Comparison of ENCODE assay signal across 8 mouse cellular contexts in genomic region chr7:80114451-80115223, GRCm38 (mm10). TPM values are rescaled to one million over a fixed set of nuclear protein-coding genes. Genes with fewer than 3 reads are reported as not detected.
DNase-seq lines count a peak whose midpoint lies in the region; ATAC-seq and TF ChIP-seq lines count a peak whose summit lies in the region.

No protein-coding gene starts in this region.

- H3K4me3 ChIP-seq in embryonic facial prominence, embryonic 12.5 days, result peak overlapping the region; percentile 75
- H3K4me3 ChIP-seq in limb, embryonic 14.5 days (replicated peaks; ENCODE audit: low read length), result peak overlapping the region; percentile 99
- H3K4me3 ChIP-seq in midbrain, embryonic 13.5 days (replicated peaks), result peak overlapping the region; percentile 80
- peak overlapping the region; percentile 92 for H3K4me3 ChIP-seq in stomach, postnatal 0 days (ENCODE audit: low read depth, low read length)

- TF ChIP-seq CTCF in stomach, postnatal 0 days (IDR thresholded peaks at IDR 0.05; ENCODE audit: low read depth), result no peak

- under 1% methylated on average over 49 of the region's 52 CpGs for WGBS in embryonic facial prominence, embryonic 12.5 days
- WGBS in limb, embryonic 14.5 days, result under 1% methylated on average over 29 of the region's 52 CpGs
- WGBS in midbrain, embryonic 13.5 days, result under 1% methylated on average over 50 of the region's 52 CpGs
- whole genome bisulfite sequencing in stomach, postnatal 0 days, result under 1% methylated on average over 44 of the region's 52 CpGs

- peak; percentile 76 for DNase-seq in 3134 (ENCODE audit: extremely low read depth, insufficient read length, low spot score)
- peak; percentile 67 for DNase-seq in adrenal gland, postnatal 10 days
- DNase-seq in heart, adult 8-10 months (ENCODE audit: low spot score), result peak; percentile 78
- DNase-seq in kidney, adult 18-20 months, result peak; percentile 68
- DNase-seq in limb, embryonic 14.5 days (ENCODE audit: low spot score), result peak; percentile 85
- DNase-seq in stomach, postnatal 0 days (ENCODE audit: low spot score), result peak; percentile 70

- peaks cover 8% of the 10 kb centered on the region for H3K36me3 ChIP-seq in embryonic facial prominence, embryonic 12.5 days
- peaks cover 9% of the 10 kb centered on the region for H3K36me3 ChIP-seq in limb, embryonic 14.5 days (ENCODE audit: control insufficient read depth, insufficient read depth, low read length)
- peaks cover 6% of the 10 kb centered on the region for H3K36me3 ChIP-seq in midbrain, embryonic 13.5 days
- no peaks in the 10 kb centered on the region for H3K36me3 ChIP-seq in stomach, postnatal 0 days (ENCODE audit: control insufficient read depth, insufficient read depth, low read length)

- no peaks in the 10 kb centered on the region for H3K9me3 ChIP-seq in embryonic facial prominence, embryonic 12.5 days
- H3K9me3 ChIP-seq in limb, embryonic 14.5 days (ENCODE audit: control insufficient read depth, low read length), result no peaks in the 10 kb centered on the region
- no peaks in the 10 kb centered on the region for H3K9me3 ChIP-seq in midbrain, embryonic 13.5 days
- no peaks in the 10 kb centered on the region for H3K9me3 ChIP-seq in stomach, postnatal 0 days (ENCODE audit: control insufficient read depth, low read length)

- peak; percentile 80 for ATAC-seq in embryonic facial prominence, embryonic 12.5 days (ENCODE audit: insufficient number of reproducible peaks, insufficient read depth, low FRiP score, low TSS enrichment)
- ATAC-seq in limb, embryonic 14.5 days (ENCODE audit: low FRiP score, low read depth), result peak; percentile 75
- peak; percentile 85 for ATAC-seq in midbrain, embryonic 13.5 days
- ATAC-seq in stomach, postnatal 0 days (ENCODE audit: low FRiP score, low TSS enrichment), result peak; percentile 71

- no peak for TF ChIP-seq POLR2A in limb, embryonic 14.5 days (IDR thresholded peaks at IDR 0.05; ENCODE audit: borderline replicate concordance, extremely low read depth, insufficient read depth, insufficient read length)

- no peak for TF ChIP-seq EP300 in stomach, postnatal 0 days (optimal IDR thresholded peaks at IDR 0.05)

- H3K4me2 ChIP-seq in embryonic facial prominence, embryonic 12.5 days (replicated peaks), result peak overlapping the region; percentile 89
- H3K4me2 ChIP-seq in limb, embryonic 14.5 days (replicated peaks; ENCODE audit: low read depth, low read length, severe bottlenecking), result peak overlapping the region; percentile 82
- H3K4me2 ChIP-seq in midbrain, embryonic 13.5 days (replicated peaks), result peak overlapping the region; percentile 87
- peak overlapping the region; percentile 94 for H3K4me2 ChIP-seq in stomach, postnatal 0 days (replicated peaks; ENCODE audit: low read depth)

- peak overlapping the region; percentile 94 for H3K9ac ChIP-seq in embryonic facial prominence, embryonic 12.5 days
- peak overlapping the region; percentile 97 for H3K9ac ChIP-seq in limb, embryonic 14.5 days (ENCODE audit: low read depth, low read length, severe bottlenecking)
- H3K9ac ChIP-seq in midbrain, embryonic 13.5 days (replicated peaks), result peak overlapping the region; percentile 93
- peak overlapping the region; percentile 95 for H3K9ac ChIP-seq in stomach, postnatal 0 days (ENCODE audit: low read length)

- H3K27me3 ChIP-seq in embryonic facial prominence, embryonic 12.5 days, result no peaks in the 10 kb centered on the region
- no peaks in the 10 kb centered on the region for H3K27me3 ChIP-seq in limb, embryonic 14.5 days (ENCODE audit: control insufficient read depth, insufficient read depth, low read length)
- no peaks in the 10 kb centered on the region for H3K27me3 ChIP-seq in midbrain, embryonic 13.5 days
- H3K27me3 ChIP-seq in stomach, postnatal 0 days (ENCODE audit: control insufficient read depth, insufficient read depth, low read length), result no peaks in the 10 kb centered on the region

- peak overlapping the region; percentile 96 for H3K27ac ChIP-seq in embryonic facial prominence, embryonic 12.5 days
- H3K27ac ChIP-seq in limb, embryonic 14.5 days (replicated peaks; ENCODE audit: low read depth, low read length), result peak overlapping the region; percentile 97
- H3K27ac ChIP-seq in midbrain, embryonic 13.5 days, result peak overlapping the region; percentile 94
- peak overlapping the region; percentile 98 for H3K27ac ChIP-seq in stomach, postnatal 0 days (replicated peaks)

- H3K4me1 ChIP-seq in embryonic facial prominence, embryonic 12.5 days, result peaks cover 37% of the 10 kb centered on the region
- H3K4me1 ChIP-seq in limb, embryonic 14.5 days (ENCODE audit: control insufficient read depth, insufficient read depth, low read length), result peaks cover 25% of the 10 kb centered on the region
- peaks cover 46% of the 10 kb centered on the region for H3K4me1 ChIP-seq in midbrain, embryonic 13.5 days (replicated peaks)
- peaks cover 10% of the 10 kb centered on the region for H3K4me1 ChIP-seq in stomach, postnatal 0 days (replicated peaks; ENCODE audit: control insufficient read depth, insufficient read depth)

RNA-seq across cellular contexts. Expression of gene Idh2, which starts 0.6 kb away (rescaled TPM):
- total RNA-seq in adrenal gland, postnatal 10 days (2021), result 100 to 1,000 TPM; 386 to 496 TPM
- polyA plus RNA-seq in embryonic facial prominence, embryonic 12.5 days (2016; fragmentation: Nextera tagmentation; extraction: Ambion mirVana), result 495 and 498 TPM in 2 replicates
- 1,000 to 10,000 TPM; 2,287 to 2,565 (median 2,388) TPM for total RNA-seq in heart, adult 8-10 months (2022)
- 457 and 501 TPM in 2 replicates for polyA plus RNA-seq in limb, embryonic 14.5 days (2012; rRNA removed)
- 580 and 595 TPM in 2 replicates for polyA plus RNA-seq in limb, embryonic 14.5 days (2014; fragmentation: Nextera tagmentation; extraction: Ambion mirVana)
- polyA plus RNA-seq in midbrain, embryonic 13.5 days (2015; fragmentation: Nextera tagmentation; extraction: Ambion mirVana), result 291 and 296 TPM in 2 replicates
- 288 TPM in 2 replicates for polyA plus RNA-seq in stomach, postnatal 0 days (2015; fragmentation: Nextera tagmentation; extraction: Ambion mirVana)

Comparison
In these comparisons a context has a peak if more than half of its experiments do, and no peak if none do; other contexts are left out.
1. Peak in every context shown above with its lines: DNase-seq, ATAC-seq, H3K4me3 ChIP-seq and H3K27ac ChIP-seq.